Mouse (Mus musculus) heart, embryonic 11.5 days (tissue): ENCODE data around the gene Pdzd8. TPM values are rescaled to one million over a fixed set of nuclear protein-coding genes. Genes with fewer than 3 reads are reported as not detected.

Source experiments
- ATAC-seq: fragments of 200-750 bp; cut with Nextera tagmentation; replicated peaks from 2 replicates; pipeline ENCODE4 v1.8.0; 2017; ENCODE audit warnings: moderate library complexity; ENCODE audit not compliant: insufficient number of reproducible peaks, low FRiP score, low TSS enrichment
- H3K27ac ChIP-seq: fragments of 300-500 bp; sonication (generic); 2 replicates; pipeline ENCODE4 v1.5.1; 2014; ENCODE audit warnings: mild to moderate bottlenecking, low read depth, low read length
- H3K27me3 ChIP-seq: fragments of 300-500 bp; sonication (generic); 2 replicates; pipeline ENCODE4 v1.6.1; 2014; ENCODE audit warnings: mild to moderate bottlenecking, low read length, mixed read lengths; ENCODE audit not compliant: control insufficient read depth, insufficient read depth
- H3K36me3 ChIP-seq: fragments of 300-500 bp; sonication (generic); 2 replicates; pipeline ENCODE4 v1.6.1; 2014; ENCODE audit warnings: mild to moderate bottlenecking, low read length, moderate library complexity, mixed read lengths; ENCODE audit not compliant: control insufficient read depth, insufficient read depth
- H3K4me1 ChIP-seq: fragments of 300-500 bp; sonication (generic); 2 replicates; pipeline ENCODE4 v1.6.1; 2014; ENCODE audit warnings: low read length; ENCODE audit not compliant: control insufficient read depth, insufficient read depth
- H3K4me2 ChIP-seq: fragments of 300-500 bp; sonication (generic); 2 replicates; pipeline ENCODE4 v1.6.1; 2014; ENCODE audit warnings: mild to moderate bottlenecking, moderate library complexity
- H3K4me3 ChIP-seq: fragments of 300-500 bp; sonication (generic); 2 replicates; pipeline ENCODE4 v1.5.1; 2014; ENCODE audit warnings: low read depth, low read length
- H3K9ac ChIP-seq: fragments of 300-500 bp; sonication (generic); 2 replicates; pipeline ENCODE4 v1.6.1; 2014; ENCODE audit warnings: mild to moderate bottlenecking, low read depth, low read length, moderate library complexity
- H3K9me3 ChIP-seq: fragments of 300-500 bp; sonication (generic); replicated peaks from 2 replicates; pipeline ENCODE4 v1.6.1; 2016; ENCODE audit warnings: low read length; ENCODE audit not compliant: control insufficient read depth
- WGBS: fragments of 180-500 bp; shearing (Covaris S2); extraction: QIAGEN DNeasy Blood & Tissue Kit; methylation state at CpG from one replicate; pipeline ENCODE4 v1.1.7; 2014; ENCODE audit not compliant: insufficient replicate concordance; 5-methylcytosine and 5-hydroxymethylcytosine counted together
- polyA plus RNA-seq: library from polyadenylated mRNA; unstranded; fragments of >200 nt; fragmentation: Nextera tagmentation; extraction: Ambion mirVana; gene quantifications from 2 replicates; pipeline ENCODE4 v1.2.1, GENCODE M21; 2014

Pdzd8 gene
- polyA plus RNA-seq, 1 experiment from 2014 or later = 12.1 TPM

DNA sequence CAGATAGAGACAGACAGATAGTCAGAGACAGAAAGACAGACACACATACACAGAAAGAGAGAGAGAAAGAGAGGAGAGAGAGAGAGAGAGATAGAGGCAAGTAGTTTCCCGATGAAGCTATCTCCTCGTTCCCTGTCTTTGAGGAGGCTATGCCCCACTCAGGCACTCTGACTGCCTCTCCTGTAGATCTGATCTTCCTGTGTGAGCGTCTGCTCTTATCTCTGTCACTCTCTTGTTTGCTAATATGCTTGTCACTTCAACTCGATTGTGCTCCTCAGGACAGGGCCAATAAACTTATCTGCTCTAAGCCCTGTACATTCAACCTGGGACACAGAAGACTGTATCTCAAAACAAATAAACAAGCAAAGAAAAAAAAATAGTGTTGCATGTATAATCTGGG, 13.6 kb upstream of the Pdzd8 start:
- H3K9me3 ChIP-seq = no peaks in the 10 kb centered on the region
- H3K4me2 ChIP-seq = no peak overlapping the region
- peak overlapping the region; percentile 15; the same call in 1 of the 2 replicates for H3K27ac ChIP-seq

DNA sequence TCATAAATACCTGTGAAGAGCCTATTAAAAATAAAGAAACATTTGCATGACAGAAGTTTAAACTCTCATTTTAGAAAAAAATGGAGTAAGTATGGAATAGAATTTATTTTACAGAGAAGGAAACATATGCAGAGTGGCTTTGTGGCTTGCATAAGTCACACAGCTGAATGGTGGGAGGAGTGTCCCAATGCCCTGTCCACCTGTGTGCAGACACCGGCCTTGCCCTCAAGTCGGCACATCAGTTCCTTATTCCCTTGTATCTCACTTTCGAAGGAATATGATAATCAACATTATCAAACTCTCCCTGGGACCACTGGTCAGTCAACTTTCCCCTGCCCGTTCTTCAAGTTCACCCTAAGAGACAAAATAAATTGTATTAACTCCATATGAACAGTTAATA, 12.3 kb upstream of the Pdzd8 start:
- ATAC-seq = no peak
- Histone ChIP-seq H3K4me1 (peaks cover 13% of the 10 kb centered on the region), H3K27ac (no peak overlapping the region), H3K27me3 (peaks cover 9% of the 10 kb centered on the region; the same call in 1 of the 2 replicates), H3K9me3 (no peaks in the 10 kb centered on the region), H3K36me3 (no peaks in the 10 kb centered on the region), H3K4me2 (no peak overlapping the region), H3K9ac (no peak overlapping the region), H3K4me3 (no peak overlapping the region)
- WGBS = 81% methylated on average over 4 of the region's 4 CpGs

More for the DNA sequence above, 13.6 kb upstream of the Pdzd8 start:
- Histone ChIP-seq H3K36me3 (no peaks in the 10 kb centered on the region), H3K4me3 (no peak overlapping the region), H3K27me3 (peaks cover under 1% of the 10 kb centered on the region; the same call in 1 of the 2 replicates), H3K9ac (no peak overlapping the region), H3K4me1 (peaks cover 13% of the 10 kb centered on the region)
- ATAC-seq = no peak
- WGBS = 12% methylated on average over 4 of the region's 4 CpGs

DNA sequence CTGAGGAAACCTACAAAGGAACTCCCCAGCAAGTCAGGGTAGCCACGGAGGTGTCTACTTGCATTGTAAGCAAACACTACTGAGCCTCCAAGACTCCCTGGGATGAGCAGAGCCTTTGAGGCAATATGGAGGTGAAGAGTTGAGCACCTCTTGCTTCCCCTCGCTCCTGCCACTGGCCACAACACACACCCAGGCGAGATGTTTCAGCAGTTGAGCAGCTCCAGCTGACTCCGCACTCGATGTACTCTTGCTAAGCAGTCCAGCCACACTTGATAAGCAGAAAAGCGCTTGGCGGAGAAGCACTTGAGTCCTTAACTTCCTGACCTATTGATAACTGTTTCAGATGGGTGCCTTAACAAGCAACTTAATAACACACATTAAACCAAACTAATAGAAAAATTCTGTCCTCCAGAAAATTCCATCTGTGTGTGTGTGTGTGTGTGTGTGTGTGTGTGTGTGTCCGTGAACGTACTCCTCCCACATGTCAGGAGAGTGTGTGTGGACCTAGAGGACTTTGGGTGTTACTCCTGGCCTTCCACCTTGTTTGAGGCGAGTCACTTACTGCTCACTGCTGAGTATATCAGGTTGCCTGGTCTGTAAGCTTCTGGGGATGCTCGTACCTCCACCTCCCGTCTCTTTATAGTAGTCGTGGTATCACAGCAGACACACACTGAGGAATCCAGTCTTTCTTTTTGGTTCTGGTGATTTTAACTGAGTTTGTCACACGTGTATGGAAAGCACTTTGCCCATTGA, 11.4 kb upstream of the Pdzd8 start:
- no peak overlapping the region for H3K27ac ChIP-seq
- no peak overlapping the region for H3K9ac ChIP-seq
- no peak overlapping the region for H3K4me3 ChIP-seq
- H3K9me3 ChIP-seq = no peaks in the 10 kb centered on the region
- ATAC-seq = no peak
- 42% methylated on average over 14 of the region's 14 CpGs for WGBS
- H3K27me3 ChIP-seq = peaks cover 14% of the 10 kb centered on the region
- peaks cover 13% of the 10 kb centered on the region for H3K4me1 ChIP-seq
- peak overlapping the region; percentile 9 for H3K4me2 ChIP-seq
- no peaks in the 10 kb centered on the region for H3K36me3 ChIP-seq

DNA sequence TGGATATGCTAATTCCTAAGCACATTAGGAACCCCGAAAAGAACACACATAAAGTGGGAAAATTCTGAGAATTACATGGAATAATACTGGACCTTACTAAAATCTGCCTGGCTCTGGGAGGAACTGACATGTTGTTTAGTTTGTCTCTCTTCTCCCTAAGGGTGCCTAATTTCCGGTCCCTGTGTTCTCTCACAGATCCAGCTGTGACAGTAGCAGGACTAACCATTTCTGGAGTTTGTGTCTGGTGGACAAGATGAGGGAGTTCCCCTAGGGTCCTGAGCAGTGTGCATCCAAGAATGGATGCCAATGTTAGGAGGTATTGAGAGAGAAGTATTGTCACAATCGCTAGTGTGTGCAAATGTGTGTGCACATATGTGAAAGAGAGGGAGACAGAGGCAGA, 10.8 kb upstream of the Pdzd8 start:
- peaks cover 14% of the 10 kb centered on the region for H3K27me3 ChIP-seq
- peak overlapping the region; percentile 9 for H3K4me2 ChIP-seq
- H3K9me3 ChIP-seq = no peaks in the 10 kb centered on the region
- WGBS = 81% methylated on average over 3 of the region's 3 CpGs
- no peak overlapping the region for H3K27ac ChIP-seq
- peaks cover 13% of the 10 kb centered on the region for H3K4me1 ChIP-seq
- no peak for ATAC-seq
- no peak overlapping the region for H3K4me3 ChIP-seq
- H3K9ac ChIP-seq = no peak overlapping the region
- H3K36me3 ChIP-seq = no peaks in the 10 kb centered on the region

DNA sequence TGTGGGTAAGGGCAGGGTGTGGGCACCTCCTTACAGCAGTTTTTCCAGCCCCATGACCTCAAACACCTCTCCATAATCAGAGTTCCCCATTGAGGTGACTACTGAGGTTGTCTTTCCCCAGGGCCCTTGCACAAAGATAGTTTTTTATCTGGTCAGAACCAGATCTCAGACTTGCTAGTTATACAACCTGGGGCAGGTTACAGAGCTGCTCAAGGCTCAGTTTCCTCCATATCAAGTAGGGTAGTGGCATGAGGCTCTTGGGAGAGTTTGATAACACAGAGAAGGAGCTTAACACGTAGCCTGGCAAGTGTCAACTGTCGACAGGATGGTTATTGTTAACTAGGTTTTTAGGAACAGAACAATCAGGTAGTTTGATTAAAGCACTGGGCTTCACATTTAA, 9.3 kb upstream of the Pdzd8 start:
- Histone ChIP-seq H3K27me3 (peaks cover 26% of the 10 kb centered on the region), H3K4me2 (no peak overlapping the region; the same call in 1 of the 2 replicates), H3K36me3 (no peaks in the 10 kb centered on the region), H3K27ac (no peak overlapping the region), H3K9me3 (no peaks in the 10 kb centered on the region), H3K4me3 (no peak overlapping the region), H3K9ac (no peak overlapping the region), H3K4me1 (peaks cover 11% of the 10 kb centered on the region)
- 11% methylated on average over 2 of the region's 2 CpGs for WGBS
- no peak for ATAC-seq

DNA sequence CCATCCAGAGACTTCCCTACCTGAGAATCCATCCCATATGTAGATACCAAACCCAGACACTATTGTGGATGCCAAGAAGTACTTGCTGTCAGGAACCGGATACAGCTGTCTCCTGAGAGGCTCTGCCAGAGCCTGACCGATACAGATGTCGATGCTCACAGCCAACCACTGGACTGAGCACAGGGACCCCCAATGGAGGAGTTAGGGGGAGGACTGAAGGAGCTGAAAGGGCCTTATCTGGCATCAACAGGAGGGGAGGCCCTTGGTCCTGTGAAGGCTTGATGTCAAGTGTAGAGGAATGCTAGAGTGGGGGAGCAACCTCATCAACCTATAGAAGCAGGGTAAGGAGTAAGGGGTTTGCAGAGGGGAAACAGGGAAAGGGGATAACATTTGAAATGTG, 7.2 kb upstream of the Pdzd8 start:
- Histone ChIP-seq H3K27ac (no peak overlapping the region), H3K9ac (no peak overlapping the region), H3K9me3 (no peaks in the 10 kb centered on the region), H3K27me3 (peaks cover 29% of the 10 kb centered on the region), H3K4me1 (peaks cover 10% of the 10 kb centered on the region), H3K4me2 (no peak overlapping the region), H3K36me3 (no peaks in the 10 kb centered on the region), H3K4me3 (no peak overlapping the region)
- no peak for ATAC-seq
- 25% methylated on average over 3 of the region's 3 CpGs for WGBS

DNA sequence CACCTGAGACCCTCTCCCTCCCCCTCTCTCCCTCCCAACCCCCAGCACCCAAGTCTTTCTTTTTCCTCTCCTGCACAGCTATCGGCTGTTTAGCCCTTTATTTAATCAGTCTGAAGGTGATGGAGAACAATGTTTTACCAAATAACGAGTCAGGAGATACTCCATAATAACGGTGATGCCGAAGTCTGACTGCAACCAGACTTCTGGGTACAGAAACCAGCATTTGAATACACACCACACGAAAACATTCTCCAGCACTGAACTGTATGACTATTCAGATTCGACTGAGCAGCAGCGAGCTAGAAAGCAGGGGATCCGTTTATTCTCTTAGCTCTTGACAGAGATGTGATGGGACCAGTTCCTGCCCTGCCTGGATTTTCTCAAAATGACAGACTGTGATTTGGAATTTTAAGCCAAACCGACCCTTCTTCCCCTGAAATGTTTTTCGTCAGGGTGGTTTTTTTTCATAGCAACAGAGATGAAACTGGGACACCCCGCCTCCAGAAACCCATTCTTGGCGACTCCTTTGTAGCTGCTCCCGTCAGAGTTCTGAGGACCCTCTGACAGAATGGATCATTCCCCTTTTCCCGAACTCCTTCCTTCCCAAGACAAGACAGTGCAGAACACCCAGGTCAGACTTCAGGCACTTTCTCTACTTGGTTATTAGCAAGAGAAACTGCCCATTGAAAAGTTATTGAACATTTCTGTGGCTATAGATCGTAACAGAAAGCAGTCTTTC, 5.7 kb upstream of the Pdzd8 start:
- Histone ChIP-seq H3K9me3 (no peaks in the 10 kb centered on the region), H3K9ac (no peak overlapping the region), H3K4me2 (no peak overlapping the region), H3K36me3 (no peaks in the 10 kb centered on the region), H3K4me3 (no peak overlapping the region), H3K27me3 (peaks cover 29% of the 10 kb centered on the region), H3K4me1 (peaks cover 8% of the 10 kb centered on the region), H3K27ac (no peak overlapping the region)
- 46% methylated on average over 15 of the region's 15 CpGs for WGBS
- ATAC-seq = no peak

DNA sequence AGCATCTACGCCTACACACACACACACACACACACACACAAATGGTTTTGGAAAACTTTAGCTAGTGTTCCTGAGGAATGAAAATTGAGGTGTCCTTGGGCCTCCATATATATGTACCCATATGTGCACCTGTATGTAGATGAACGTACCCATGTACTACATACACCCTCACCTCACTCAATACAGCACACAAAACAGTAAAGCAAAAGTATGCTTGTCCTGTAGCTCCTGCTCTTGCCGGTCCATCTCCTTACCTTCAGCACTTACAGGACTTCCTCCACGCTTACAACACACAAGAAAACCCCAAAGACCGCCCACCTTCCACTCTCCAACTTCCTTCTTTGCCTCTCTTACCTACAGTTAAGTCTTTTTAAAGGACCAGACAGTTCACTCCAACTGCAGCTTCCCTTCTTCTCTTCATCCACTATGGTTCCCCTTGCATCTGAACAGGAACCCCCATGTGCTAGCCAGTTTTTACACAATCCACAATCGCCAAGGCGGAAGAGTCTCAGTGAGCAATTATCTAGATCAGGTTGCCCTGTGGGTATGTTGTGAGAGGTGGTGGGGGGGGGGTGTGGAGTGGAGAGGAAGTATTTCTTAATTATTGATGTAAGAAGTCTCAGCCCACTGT, 4.8 kb upstream of the Pdzd8 start:
- Histone ChIP-seq H3K36me3 (no peaks in the 10 kb centered on the region), H3K4me2 (no peak overlapping the region), H3K27me3 (peaks cover 29% of the 10 kb centered on the region), H3K4me3 (no peak overlapping the region), H3K9ac (no peak overlapping the region), H3K9me3 (no peaks in the 10 kb centered on the region), H3K4me1 (peaks cover 9% of the 10 kb centered on the region), H3K27ac (no peak overlapping the region)
- 73% methylated on average over 7 of the region's 7 CpGs for WGBS
- ATAC-seq = no peak
